Mouse (Mus musculus) liver, embryonic 15.5 days (tissue): ENCODE results near the gene Zfp330. TPM values are rescaled to one million over a fixed set of nuclear protein-coding genes. Genes with fewer than 3 reads are reported as not detected.

Experiments used
- ATAC-seq: fragments of 200-750 bp; cut with Nextera tagmentation; 2 replicates; pipeline ENCODE4 v1.8.0; 2017; ENCODE audit warnings: moderate number of reproducible peaks, mild to moderate bottlenecking, moderate library complexity; ENCODE audit not compliant: insufficient read depth
- H3K27ac ChIP-seq: fragments of 300-500 bp; sonication (generic); replicated peaks from 2 replicates; pipeline ENCODE4 v1.5.1; 2015; ENCODE audit warnings: mild to moderate bottlenecking, inconsistent platforms
- H3K27me3 ChIP-seq: fragments of 300-500 bp; sonication (generic); 2 replicates; pipeline ENCODE4 v1.6.1; 2015; ENCODE audit warnings: mild to moderate bottlenecking, inconsistent platforms
- H3K36me3 ChIP-seq: fragments of 300-500 bp; sonication (generic); replicated peaks from 2 replicates; pipeline ENCODE4 v1.6.1; 2015; ENCODE audit warnings: moderate library complexity, mild to moderate bottlenecking, inconsistent platforms
- H3K4me1 ChIP-seq: fragments of 300-500 bp; sonication (generic); replicated peaks from 2 replicates; pipeline ENCODE4 v1.6.1; 2015; ENCODE audit warnings: inconsistent platforms
- H3K4me2 ChIP-seq: fragments of 300-500 bp; sonication (generic); 2 replicates; pipeline ENCODE4 v1.6.1; 2015; ENCODE audit warnings: moderate library complexity, mild to moderate bottlenecking, inconsistent platforms
- H3K4me3 ChIP-seq: fragments of 300-500 bp; sonication (generic); replicated peaks from 2 replicates; pipeline ENCODE4 v1.5.1; 2015; ENCODE audit warnings: mild to moderate bottlenecking, inconsistent platforms
- H3K9ac ChIP-seq: fragments of 300-500 bp; sonication (generic); 2 replicates; pipeline ENCODE4 v1.6.1; 2015; ENCODE audit warnings: moderate library complexity, mild to moderate bottlenecking, inconsistent platforms
- H3K9me3 ChIP-seq: fragments of 300-500 bp; sonication (generic); replicated peaks from 2 replicates; pipeline ENCODE4 v1.6.1; 2016; ENCODE audit warnings: inconsistent platforms
- WGBS: fragments of 180-500 bp; shearing (Covaris S2); methylation state at CpG from one replicate; pipeline ENCODE4 v1.1.7; 2015; ENCODE audit warnings: mixed read lengths; ENCODE audit not compliant: insufficient replicate concordance; 5-methylcytosine and 5-hydroxymethylcytosine counted together
- polyA plus RNA-seq: library from polyadenylated mRNA; unstranded; fragments of >200 nt; fragmentation: Nextera tagmentation; extraction: Ambion mirVana; gene quantifications from 2 replicates; pipeline ENCODE4 v1.2.1, GENCODE M21; 2015

Zfp330 gene
- 22.7 and 24.3 TPM in 2 replicates for polyA plus RNA-seq

- peaks cover 24% of the 10 kb centered on the region for H3K4me1 ChIP-seq
- under 1% methylated on average over 16 of the region's 16 CpGs for WGBS
These were observed at the start of gene Zfp330 for GRCm38 (mm10) chr8:82774093-82774422. Zfp330 (minus strand) TSS chr8:82774160.

GRCm38 (mm10) chr8:82777945-82778344 is 4.0 kb upstream of the Zfp330 start:
- no peak overlapping the region for H3K4me3 ChIP-seq
- H3K4me2 ChIP-seq = no peak overlapping the region
- WGBS = 57% methylated on average over 3 of the region's 3 CpGs
- no peaks in the 10 kb centered on the region for H3K9me3 ChIP-seq
- H3K36me3 ChIP-seq = no peaks in the 10 kb centered on the region
- ATAC-seq = no peak
- no peak overlapping the region for H3K27ac ChIP-seq
- no peaks in the 10 kb centered on the region; the same call in 1 of the 2 replicates for H3K27me3 ChIP-seq
- no peak overlapping the region for H3K9ac ChIP-seq
- H3K4me1 ChIP-seq = peaks cover 15% of the 10 kb centered on the region

More at GRCm38 (mm10) chr8:82774093-82774422, at the start of gene Zfp330:
- Histone ChIP-seq H3K9ac (peak within 1 kb of the TSS; percentile 86), H3K4me2 (peak within 1 kb of the TSS; percentile 73), H3K36me3 (peaks cover 28% of the 10 kb centered on the region), H3K9me3 (no peaks in the 10 kb centered on the region), H3K4me3 (peak within 1 kb of the TSS; percentile 94), H3K27ac (peak within 1 kb of the TSS; percentile 81), H3K27me3 (no peaks in the 10 kb centered on the region)
- ATAC-seq = peak; percentile 94

- Histone ChIP-seq H3K36me3 (peaks cover 3% of the 10 kb centered on the region; the same call in 1 of the 2 replicates), H3K27ac (no peak overlapping the region), H3K4me1 (peaks cover 20% of the 10 kb centered on the region), H3K9ac (no peak overlapping the region), H3K9me3 (no peaks in the 10 kb centered on the region), H3K27me3 (no peaks in the 10 kb centered on the region; the same call in 1 of the 2 replicates), H3K4me2 (no peak overlapping the region), H3K4me3 (no peak overlapping the region)
- ATAC-seq = no peak
- 73% methylated on average over 3 of the region's 3 CpGs for WGBS
These were observed 3.4 kb upstream of the Zfp330 start for GRCm38 (mm10) chr8:82777406-82777805.

GRCm38 (mm10) chr8:82774482-82774881 is 522 bp upstream of the Zfp330 start:
- H3K4me3 ChIP-seq = peak overlapping the region; percentile 94
- no peak overlapping the region for H3K27ac ChIP-seq
- no peaks in the 10 kb centered on the region for H3K9me3 ChIP-seq
- H3K9ac ChIP-seq = peak overlapping the region; percentile 86; the same call in 1 of the 2 replicates
- peaks cover 28% of the 10 kb centered on the region for H3K36me3 ChIP-seq
- peaks cover 24% of the 10 kb centered on the region for H3K4me1 ChIP-seq
- no peak for ATAC-seq
- peak overlapping the region; percentile 73 for H3K4me2 ChIP-seq
- no peaks in the 10 kb centered on the region for H3K27me3 ChIP-seq
- WGBS = 38% methylated on average over 6 of the region's 6 CpGs

DNA sequence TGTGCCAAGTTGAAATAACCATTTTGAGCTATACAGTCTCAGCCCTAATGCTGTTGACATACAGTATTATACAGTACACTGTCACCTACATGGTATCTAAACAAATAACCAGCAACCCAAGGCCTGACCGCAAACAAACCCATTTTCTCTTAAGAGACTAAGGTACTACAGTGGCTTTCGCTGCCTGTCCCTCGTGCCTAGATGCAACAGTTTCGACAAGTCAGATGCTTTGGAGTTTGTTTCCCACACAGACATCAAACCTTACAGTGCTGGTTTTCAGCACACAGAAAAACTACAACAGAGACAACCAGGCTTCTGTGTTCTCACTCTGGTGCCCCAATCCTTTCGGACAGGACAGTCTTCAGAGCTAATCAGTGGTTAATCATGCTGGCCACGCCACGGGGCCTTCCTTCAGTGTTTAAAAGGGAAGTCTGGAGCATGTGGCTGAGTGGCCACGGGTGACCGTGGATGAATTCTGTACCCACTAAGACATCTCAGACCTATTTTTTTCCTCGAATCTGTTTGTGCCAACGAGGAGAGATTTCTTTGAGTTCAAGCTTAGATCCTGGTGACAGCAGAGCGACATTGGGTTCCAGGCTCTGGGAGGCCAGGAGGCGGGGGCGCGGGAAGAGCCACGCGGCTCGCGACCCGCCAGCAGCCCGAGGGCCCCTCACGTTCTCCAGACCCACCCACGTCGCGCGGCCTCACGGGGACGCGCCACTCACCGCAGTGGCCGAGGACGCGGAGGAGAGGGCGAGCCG is 448 bp downstream of the Zfp330 start:
- peak overlapping the region; percentile 94 for H3K4me3 ChIP-seq
- ATAC-seq = peak; percentile 61
- peaks cover 24% of the 10 kb centered on the region for H3K4me1 ChIP-seq
- peak overlapping the region; percentile 73 for H3K4me2 ChIP-seq
- peak overlapping the region; percentile 81 for H3K27ac ChIP-seq
- H3K9me3 ChIP-seq = no peaks in the 10 kb centered on the region
- peak overlapping the region; percentile 86 for H3K9ac ChIP-seq
- H3K27me3 ChIP-seq = no peaks in the 10 kb centered on the region
- WGBS = 3% methylated on average over 35 of the region's 35 CpGs
- H3K36me3 ChIP-seq = peaks cover 32% of the 10 kb centered on the region

- Histone ChIP-seq H3K4me2 (no peak overlapping the region), H3K4me3 (no peak overlapping the region), H3K27me3 (no peaks in the 10 kb centered on the region), H3K9me3 (no peaks in the 10 kb centered on the region), H3K36me3 (peaks cover 54% of the 10 kb centered on the region), H3K27ac (no peak overlapping the region), H3K9ac (no peak overlapping the region), H3K4me1 (peaks cover 24% of the 10 kb centered on the region)
- WGBS = 84% methylated on average over 3 of the region's 3 CpGs
- ATAC-seq = no peak
These were observed 3.1 kb downstream of the Zfp330 start for GRCm38 (mm10) chr8:82770886-82771285.

DNA sequence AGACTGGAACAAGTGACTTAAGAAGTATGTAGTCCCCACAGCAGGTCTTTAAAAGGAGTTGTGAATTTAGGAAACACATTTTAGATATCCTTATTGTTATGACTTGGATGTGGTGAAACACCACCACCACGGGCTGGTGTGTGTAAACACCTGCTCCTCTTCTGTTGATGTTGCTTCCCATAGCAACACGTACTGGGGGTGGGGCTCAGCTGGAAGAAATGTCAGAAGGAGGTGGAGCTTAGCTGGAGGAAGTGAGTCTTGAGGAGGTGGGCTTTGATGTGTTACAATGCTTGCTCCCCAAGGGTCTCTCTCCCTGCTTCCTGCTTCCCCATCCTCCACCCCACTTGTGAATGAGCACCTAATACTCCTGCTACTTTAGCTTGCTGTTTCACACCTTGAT is 14.9 kb downstream of the Zfp330 start:
- H3K9me3 ChIP-seq = no peaks in the 10 kb centered on the region
- ATAC-seq = no peak
- H3K4me3 ChIP-seq = no peak overlapping the region
- WGBS = 31% methylated on average over 2 of the region's 2 CpGs
- H3K4me1 ChIP-seq = no peaks in the 10 kb centered on the region
- no peak overlapping the region for H3K4me2 ChIP-seq
- no peak overlapping the region for H3K9ac ChIP-seq
- H3K36me3 ChIP-seq = peaks cover 17% of the 10 kb centered on the region
- no peaks in the 10 kb centered on the region for H3K27me3 ChIP-seq
- H3K27ac ChIP-seq = no peak overlapping the region

DNA sequence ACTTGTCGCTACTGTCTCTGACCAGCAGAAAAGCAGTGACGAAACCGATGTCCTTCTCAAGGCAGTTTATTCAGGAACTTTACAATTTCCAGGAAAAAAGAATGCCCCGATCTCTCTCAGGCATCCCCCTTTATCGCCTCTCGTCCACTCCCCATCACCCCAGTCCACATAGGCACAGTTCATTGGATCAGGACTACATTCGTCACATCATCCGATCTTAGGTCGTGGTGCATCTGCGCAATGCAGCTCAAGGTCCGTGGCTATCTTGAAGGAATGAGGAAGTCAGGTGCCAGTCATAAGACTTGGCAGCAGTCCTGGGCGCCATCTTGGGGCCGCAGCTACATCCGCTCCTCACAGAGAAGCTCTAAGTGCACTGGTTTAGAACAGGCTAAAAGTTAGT is 19.0 kb downstream of the Zfp330 start:
- ATAC-seq = no peak
- H3K36me3 ChIP-seq = no peaks in the 10 kb centered on the region

DNA sequence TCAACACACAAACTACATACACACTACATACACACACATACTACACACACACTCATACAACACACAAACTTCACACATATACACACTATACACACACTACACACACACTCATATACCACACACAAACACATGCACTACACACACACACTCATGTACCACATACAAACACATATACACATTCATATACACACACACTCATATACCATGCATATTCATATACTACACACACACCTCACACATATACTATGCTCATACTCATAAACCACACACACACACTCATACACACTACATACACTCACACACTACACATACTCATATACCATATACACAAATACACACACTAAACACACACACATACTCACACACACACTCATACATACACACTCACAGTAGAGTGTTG is 27.3 kb downstream of the Zfp330 start:
- H3K9me3 ChIP-seq = no peaks in the 10 kb centered on the region
- H3K27ac ChIP-seq = no peak overlapping the region
- no peak overlapping the region for H3K4me2 ChIP-seq
- no peaks in the 10 kb centered on the region for H3K36me3 ChIP-seq
- H3K4me3 ChIP-seq = no peak overlapping the region
- H3K9ac ChIP-seq = no peak overlapping the region
- H3K27me3 ChIP-seq = no peaks in the 10 kb centered on the region
- ATAC-seq = no peak
- H3K4me1 ChIP-seq = no peaks in the 10 kb centered on the region

More for the DNA sequence above, 19.0 kb downstream of the Zfp330 start:
- Histone ChIP-seq H3K27ac (no peak overlapping the region), H3K4me2 (no peak overlapping the region), H3K27me3 (no peaks in the 10 kb centered on the region), H3K9me3 (no peaks in the 10 kb centered on the region), H3K4me3 (no peak overlapping the region), H3K9ac (no peak overlapping the region), H3K4me1 (no peaks in the 10 kb centered on the region)
- 79% methylated on average over 14 of the region's 14 CpGs for whole genome bisulfite sequencing

DNA sequence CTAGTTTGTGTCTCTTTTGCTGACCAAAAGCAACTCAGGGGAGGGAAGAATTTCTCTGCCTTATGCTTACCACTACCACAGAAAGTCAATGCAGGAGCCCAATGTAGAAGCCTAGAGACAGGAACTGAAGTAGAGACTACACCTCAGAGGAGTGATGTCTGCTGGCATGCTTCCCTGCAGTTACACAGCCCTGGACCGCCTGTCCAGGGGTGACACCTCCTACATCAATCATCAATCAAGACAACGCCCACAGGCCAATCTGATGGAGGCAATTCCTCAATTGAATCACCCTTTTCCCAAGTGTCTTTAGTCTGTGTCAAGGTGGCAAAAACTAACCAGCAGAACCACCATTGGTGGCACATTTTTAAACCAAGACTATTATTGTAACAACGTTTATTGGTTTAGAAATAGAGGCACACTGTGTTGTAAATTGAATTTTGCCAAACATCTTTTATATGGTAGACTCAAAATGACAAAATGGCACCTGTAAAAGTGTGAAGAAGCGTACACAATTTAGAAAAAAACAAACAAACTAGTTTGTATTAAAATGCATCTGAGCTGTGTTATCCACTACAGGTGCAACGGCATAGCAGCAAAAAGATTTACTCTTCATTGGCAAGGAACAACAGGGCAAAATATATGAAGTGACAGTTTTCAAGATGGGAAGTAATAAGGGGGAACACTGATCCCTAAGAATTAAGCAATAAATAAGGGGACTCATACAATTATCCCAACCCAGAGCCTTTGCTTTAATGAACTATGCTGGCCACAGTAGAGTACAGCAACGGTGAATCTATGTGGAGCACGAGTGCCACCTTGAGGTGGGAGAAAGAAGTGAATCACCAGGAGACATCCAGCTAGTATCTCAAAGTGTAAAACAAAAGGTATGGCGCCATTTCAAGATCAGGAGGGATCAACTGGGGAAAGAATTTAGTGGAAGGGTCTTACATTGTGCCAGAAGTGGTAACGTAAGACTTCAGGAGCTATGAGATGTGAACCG is 29.8 kb downstream of the Zfp330 start:
- no peak overlapping the region for H3K4me2 ChIP-seq
- H3K9ac ChIP-seq = no peak overlapping the region
- H3K9me3 ChIP-seq = no peaks in the 10 kb centered on the region
- no peak for ATAC-seq
- H3K27me3 ChIP-seq = no peaks in the 10 kb centered on the region
- H3K36me3 ChIP-seq = no peaks in the 10 kb centered on the region
- H3K4me1 ChIP-seq = no peaks in the 10 kb centered on the region
- H3K4me3 ChIP-seq = no peak overlapping the region
- no peak overlapping the region for H3K27ac ChIP-seq
- 37% methylated on average over 10 of the region's 10 CpGs for WGBS
